Mouse (Mus musculus) E14TG2a.4 (cell line): ENCODE results near the gene Ucn2.

ENCODE experiments used
- CTCF ChIP-seq: conservative IDR thresholded peaks from 2 replicates; pipeline ENCODE4 v1.5.1; 2014; ENCODE audit warnings: low read length
- POU5F1 ChIP-seq: IDR thresholded peaks from 2 replicates; pipeline ENCODE4 v1.6.1; 2014; ENCODE audit warnings: low read length, borderline replicate concordance

- TF ChIP-seq CTCF (no peak), POU5F1 (no peak)
Observed at GRCm38 (mm10) chr9:108992085-108992469, 6.3 kb downstream of the Ucn2 start.
